Mouse (Mus musculus) intestine, postnatal 0 days (tissue): Measurements from ENCODE around the gene Gm20509. TPM values are rescaled to one million over a fixed set of nuclear protein-coding genes. Genes with fewer than 3 reads are reported as not detected.

Experiments
- ATAC-seq: fragments of 200-750 bp; cut with Nextera tagmentation; 2 replicates; pipeline ENCODE4 v1.8.0; 2017; ENCODE audit warnings: mild to moderate bottlenecking, moderate TSS enrichment, moderate library complexity
- H3K27ac ChIP-seq: fragments of 300-500 bp; sonication (generic); 2 replicates; pipeline ENCODE4 v1.5.1; 2014; ENCODE audit warnings: mild to moderate bottlenecking, low read depth, low read length, moderate library complexity
- H3K27me3 ChIP-seq: fragments of 300-500 bp; sonication (generic); replicated peaks from 2 replicates; pipeline ENCODE4 v1.6.1; 2014; ENCODE audit warnings: low read length, mixed read lengths; ENCODE audit not compliant: control insufficient read depth, insufficient read depth
- H3K36me3 ChIP-seq: fragments of 300-500 bp; sonication (generic); 2 replicates; pipeline ENCODE4 v1.6.1; 2014; ENCODE audit warnings: mild to moderate bottlenecking, moderate library complexity; ENCODE audit not compliant: control insufficient read depth, insufficient read depth
- H3K4me1 ChIP-seq: fragments of 300-500 bp; sonication (generic); replicated peaks from 2 replicates; pipeline ENCODE4 v1.6.1; 2014; ENCODE audit warnings: antibody characterized with exemption, low read length, mixed read lengths; ENCODE audit not compliant: control insufficient read depth, insufficient read depth
- H3K4me2 ChIP-seq: fragments of 300-500 bp; sonication (generic); replicated peaks from 2 replicates; pipeline ENCODE4 v1.6.1; 2014; ENCODE audit warnings: low read depth, mild to moderate bottlenecking, moderate library complexity
- H3K4me3 ChIP-seq: fragments of 300-500 bp; sonication (generic); 2 replicates; pipeline ENCODE4 v1.5.1; 2014; ENCODE audit warnings: low read depth, low read length
- H3K9ac ChIP-seq: fragments of 300-500 bp; sonication (generic); 2 replicates; pipeline ENCODE4 v1.6.1; 2014; ENCODE audit warnings: mild to moderate bottlenecking, low read depth, low read length
- H3K9me3 ChIP-seq: fragments of 300-500 bp; sonication (generic); 2 replicates; pipeline ENCODE4 v1.6.1; 2016; ENCODE audit warnings: mixed run types; ENCODE audit not compliant: control insufficient read depth
- CTCF ChIP-seq: sonication (generic); IDR thresholded peaks from 2 replicates; pipeline ENCODE4 v1.5.1; 2016; ENCODE audit warnings: low read depth, mild to moderate bottlenecking, control low read depth, antibody characterized with exemption, moderate library complexity
- WGBS: fragments of 180-500 bp; shearing (Covaris S2); extraction: QIAGEN DNeasy Blood & Tissue Kit; methylation state at CpG from one replicate; pipeline ENCODE4 v1.1.7; 2014; 5-methylcytosine and 5-hydroxymethylcytosine counted together
- polyA plus RNA-seq: library from polyadenylated mRNA; unstranded; fragments of >200 nt; fragmentation: Nextera tagmentation; extraction: Ambion mirVana; gene quantifications from 2 replicates; pipeline ENCODE4 v1.2.1, GENCODE M21; 2015

Gene Gm20509
- polyA plus RNA-seq, 1 experiment from 2014 or later, result not detected

DNA sequence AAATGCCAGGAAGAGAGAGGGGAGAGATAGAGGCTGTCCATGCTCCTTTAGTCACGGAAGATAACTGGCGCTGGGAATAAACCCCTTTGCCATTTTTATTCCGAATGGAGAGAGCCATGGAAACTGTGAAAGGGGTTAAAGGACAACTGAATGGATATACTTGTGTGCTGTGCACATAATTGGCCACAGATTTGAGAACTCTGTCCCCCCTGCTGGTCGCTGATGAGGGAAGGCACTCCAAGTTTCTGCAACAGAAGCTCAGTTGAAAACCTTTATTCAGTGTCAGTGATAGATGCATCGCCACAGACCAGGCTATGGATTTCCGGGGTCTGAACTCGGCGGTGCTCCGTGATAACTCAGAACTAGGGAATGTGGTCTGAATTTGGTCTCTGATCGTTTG is 12.1 kb upstream of the Gm20509 start:
- no peak for TF ChIP-seq CTCF
- no peak for ATAC-seq
- Histone ChIP-seq H3K27me3 (no peaks in the 10 kb centered on the region), H3K9me3 (no peaks in the 10 kb centered on the region), H3K27ac (no peak overlapping the region), H3K4me2 (no peak overlapping the region), H3K4me1 (no peaks in the 10 kb centered on the region), H3K4me3 (no peak overlapping the region), H3K9ac (no peak overlapping the region), H3K36me3 (no peaks in the 10 kb centered on the region)
- 83% methylated on average over 10 of the region's 10 CpGs for WGBS

DNA sequence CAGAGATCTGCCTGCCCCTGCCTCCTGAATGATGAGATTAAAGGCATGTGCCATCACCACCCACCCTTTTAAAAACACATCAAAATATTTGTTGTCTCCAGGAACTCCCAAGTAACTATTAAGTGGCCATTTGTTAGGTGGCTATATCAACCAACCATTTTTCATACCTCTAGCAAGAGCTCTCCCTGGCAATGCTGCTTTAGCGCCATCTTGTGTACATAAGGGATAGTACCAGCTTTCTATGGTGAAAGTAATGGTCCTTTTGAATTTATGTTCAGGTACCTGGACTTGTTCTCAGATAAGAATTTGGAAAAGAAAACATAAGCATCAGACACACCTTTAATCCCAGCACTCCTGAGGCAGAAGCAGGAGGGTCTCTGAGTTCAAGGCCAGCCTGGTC is 10.5 kb upstream of the Gm20509 start:
- Histone ChIP-seq H3K36me3 (no peaks in the 10 kb centered on the region), H3K27ac (no peak overlapping the region), H3K9ac (no peak overlapping the region), H3K9me3 (no peaks in the 10 kb centered on the region), H3K4me2 (no peak overlapping the region), H3K4me3 (no peak overlapping the region), H3K27me3 (no peaks in the 10 kb centered on the region), H3K4me1 (no peaks in the 10 kb centered on the region)
- WGBS, result 0% methylated on average over 1 of the region's 1 CpGs
- TF ChIP-seq CTCF, result peak; percentile 98
- ATAC-seq, result no peak

DNA sequence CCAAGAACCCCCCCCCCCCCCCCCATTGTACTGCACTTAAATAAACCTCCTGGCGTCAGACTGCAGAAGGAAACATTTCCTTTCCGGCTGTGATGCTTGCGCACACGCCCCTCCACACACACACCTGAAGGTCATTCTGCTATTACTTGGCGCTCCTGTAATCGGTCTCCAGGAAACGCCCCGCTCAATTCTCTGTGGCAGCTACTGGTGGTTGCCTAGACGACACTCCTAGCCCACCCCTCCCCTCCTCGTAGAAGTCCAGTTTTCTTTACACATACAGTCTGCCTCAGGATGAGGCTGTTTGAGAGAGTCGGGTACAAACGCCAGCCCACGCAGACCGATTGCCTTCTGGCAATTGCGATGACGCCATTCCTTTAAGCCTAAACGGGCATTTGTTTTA is 7.7 kb upstream of the Gm20509 start:
- Histone ChIP-seq H3K36me3 (no peaks in the 10 kb centered on the region), H3K27ac (no peak overlapping the region), H3K9ac (no peak overlapping the region), H3K4me1 (no peaks in the 10 kb centered on the region), H3K4me3 (no peak overlapping the region), H3K4me2 (no peak overlapping the region; the same call in 1 of the 2 replicates), H3K27me3 (no peaks in the 10 kb centered on the region), H3K9me3 (no peaks in the 10 kb centered on the region)
- no peak for TF ChIP-seq CTCF
- 17% methylated on average over 17 of the region's 17 CpGs for WGBS
- peak; percentile 70 for ATAC-seq

DNA sequence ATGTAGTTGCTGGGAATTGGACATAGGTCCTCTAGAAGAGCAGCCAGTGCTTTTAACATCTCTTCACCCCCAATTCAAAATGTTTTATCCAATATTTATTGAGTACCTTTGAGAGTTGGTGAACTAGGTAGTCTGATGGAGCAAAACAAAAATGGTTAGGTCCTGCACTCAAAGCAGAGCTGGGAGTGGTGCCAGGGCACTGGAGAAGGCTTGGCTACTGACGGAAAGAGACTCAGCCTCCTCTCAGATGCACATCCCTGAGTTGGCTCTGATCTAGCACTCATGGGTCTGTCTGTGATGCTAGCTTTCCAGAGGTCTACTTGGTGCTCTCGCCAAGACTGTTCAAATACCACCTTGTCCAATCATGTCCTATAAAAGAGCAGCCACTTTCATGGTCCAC is 4.4 kb upstream of the Gm20509 start:
- Histone ChIP-seq H3K27me3 (no peaks in the 10 kb centered on the region; the same call in 1 of the 2 replicates), H3K4me2 (no peak overlapping the region), H3K36me3 (no peaks in the 10 kb centered on the region), H3K9me3 (no peaks in the 10 kb centered on the region), H3K27ac (no peak overlapping the region), H3K4me3 (no peak overlapping the region), H3K4me1 (no peaks in the 10 kb centered on the region), H3K9ac (no peak overlapping the region)
- WGBS, result 73% methylated on average over 2 of the region's 2 CpGs
- TF ChIP-seq CTCF, result no peak
- ATAC-seq, result no peak

DNA sequence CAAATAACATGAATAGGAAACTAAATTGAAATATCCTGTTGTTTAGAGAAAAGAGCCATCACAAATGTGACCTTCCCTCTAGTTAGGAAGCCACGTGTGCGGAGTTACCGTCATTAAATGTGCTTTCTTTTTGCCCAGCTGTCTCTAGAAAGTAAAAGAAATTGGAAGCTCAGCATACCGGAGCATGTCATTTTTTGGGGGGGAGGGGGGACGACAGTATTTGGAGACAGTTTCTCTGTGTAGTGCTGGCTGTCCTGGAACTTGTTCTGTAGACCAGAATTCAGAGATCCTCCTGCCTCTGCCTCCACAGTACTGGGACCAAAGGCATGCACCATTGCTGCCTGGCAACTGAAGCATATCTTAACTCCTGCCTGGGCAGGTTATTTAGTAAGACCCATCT is 734 bp upstream of the Gm20509 start, which contains the start of gene Khdc3:
TSS of gene Khdc3 (plus strand) at position 301 of the 400 bp plus-strand sequence.
- ATAC-seq, result no peak
- Histone ChIP-seq H3K27me3 (peaks cover 3% of the 10 kb centered on the region; the same call in 1 of the 2 replicates), H3K36me3 (no peaks in the 10 kb centered on the region), H3K4me3 (no peak within 1 kb of the TSS), H3K4me2 (no peak within 1 kb of the TSS), H3K4me1 (peaks cover 5% of the 10 kb centered on the region; the same call in 1 of the 2 replicates), H3K9me3 (no peaks in the 10 kb centered on the region), H3K27ac (no peak within 1 kb of the TSS), H3K9ac (no peak within 1 kb of the TSS)
- WGBS, result 84% methylated on average over 5 of the region's 5 CpGs
- TF ChIP-seq CTCF, result no peak

DNA sequence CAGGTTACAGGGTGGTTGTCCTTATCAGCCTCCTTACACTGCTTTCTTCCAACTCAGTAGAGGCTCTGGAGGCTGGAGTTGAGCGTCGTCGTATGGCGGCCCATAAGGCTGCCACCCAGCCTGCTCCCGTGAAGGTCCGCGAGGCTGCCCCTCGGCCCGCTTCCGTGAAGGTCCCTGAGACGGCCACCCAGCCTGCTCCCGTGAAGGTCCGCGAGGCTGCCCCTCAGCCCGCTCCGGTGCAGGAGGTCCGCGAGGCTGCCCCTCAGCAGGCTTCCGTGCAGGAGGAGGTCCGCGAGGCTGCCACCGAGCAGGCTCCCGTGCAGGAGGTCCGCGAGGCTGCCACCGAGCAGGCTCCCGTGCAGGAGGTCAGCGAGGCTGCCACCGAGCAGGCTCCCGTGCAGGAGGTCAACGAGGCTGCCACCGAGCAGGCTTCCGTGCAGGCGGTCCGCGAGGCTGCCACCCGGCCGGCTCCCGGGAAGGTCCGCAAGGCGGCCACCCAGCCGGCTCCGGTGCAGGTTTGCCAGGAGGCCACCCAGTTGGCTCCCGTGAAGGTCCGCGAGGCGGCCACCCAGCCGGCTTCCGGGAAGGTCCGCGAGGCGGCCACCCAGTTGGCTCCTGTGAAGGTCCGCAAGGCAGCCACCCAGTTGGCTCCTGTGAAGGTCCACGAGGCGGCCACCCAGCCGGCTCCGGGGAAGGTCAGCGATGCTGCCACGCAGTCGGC is 1.0 kb downstream of the Gm20509 start:
- H3K4me1 ChIP-seq, result peaks cover 5% of the 10 kb centered on the region; the same call in 1 of the 2 replicates
- H3K27me3 ChIP-seq, result peaks cover 3% of the 10 kb centered on the region; the same call in 1 of the 2 replicates
- no peak for TF ChIP-seq CTCF
- no peak overlapping the region for H3K27ac ChIP-seq
- H3K36me3 ChIP-seq, result no peaks in the 10 kb centered on the region
- H3K4me3 ChIP-seq, result peak overlapping the region; percentile 39
- 3% methylated on average over 60 of the region's 60 CpGs for WGBS
- no peaks in the 10 kb centered on the region for H3K9me3 ChIP-seq
- peak overlapping the region; percentile 84 for H3K4me2 ChIP-seq
- ATAC-seq, result peak; percentile 36
- peak overlapping the region; percentile 45; the same call in 1 of the 2 replicates for H3K9ac ChIP-seq
